Mouse (Mus musculus) kidney, postnatal 4 days (tissue): ENCODE measurements at regions not wholly inside any gene's neighbourhood (a gene's known extent, or its start where the extent isn't known, plus 50 kb on each side); places are given as distances from the start of the nearest gene placed in this dataset.

ENCODE experiments used
- DNase-seq, 2 experiments: peaks; one replicate each; pipeline ENCODE4 v3.0.0; 2021; ENCODE audit warnings: mixed read lengths in 2 of 2

DNA sequence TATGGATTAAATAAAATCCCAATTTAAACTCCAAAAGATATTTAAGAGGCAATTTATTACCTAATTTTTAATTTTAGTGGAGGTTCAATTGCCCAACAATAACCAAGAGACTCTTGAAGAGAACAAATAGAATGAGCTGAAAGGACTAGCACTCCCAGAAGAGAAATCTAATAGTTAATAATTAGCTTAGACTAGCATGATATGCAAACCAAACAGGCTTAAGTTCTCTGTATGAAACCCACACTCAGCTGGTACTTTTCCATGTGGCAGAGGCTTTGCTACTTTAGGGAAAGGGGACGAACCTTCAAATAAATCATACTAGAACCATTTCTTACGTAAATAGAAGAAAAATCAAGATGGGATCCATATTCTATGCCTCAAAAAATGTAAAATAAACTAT, 55.9 kb upstream of the Fam19a1 start:
- DNase-seq = no peak

- DNase-seq = no peak
These were observed 55.3 kb upstream of the Fam19a1 start for GRCm38 (mm10) chr6:96057575-96058159.

GRCm38 (mm10) chr6:96061979-96062378, 51.0 kb upstream of the Fam19a1 start:
- DNase-seq = no peak
